Mouse (Mus musculus) MEL (cell line): ENCODE measurements around the gene Sox5. TPM values are rescaled to one million over a fixed set of nuclear protein-coding genes. Genes with fewer than 3 reads are reported as not detected.

Experiments used
- DNase-seq: peaks from one replicate; pipeline ENCODE4 v3.0.0; 2011; ENCODE audit warnings: low read depth, low spot score
- H3K27ac ChIP-seq: 2 replicates; pipeline ENCODE4 v1.5.1; 2012; ENCODE audit warnings: low read depth, mild to moderate bottlenecking, control low read depth, low read length, moderate library complexity; ENCODE audit not compliant: control insufficient read depth
- H3K27me3 ChIP-seq, 2 experiments: fragments of 150-350 bp in 1 of 2; sonication (generic) in 1 of 2; 2 replicates each; pipeline ENCODE4 v1.6.1; 2012; ENCODE audit warnings: low read length in 2 of 2, mild to moderate bottlenecking in 2 of 2, improper control_type of control experiment in 1 of 2, moderate library complexity in 1 of 2; ENCODE audit not compliant: insufficient read depth in 2 of 2, control insufficient read depth in 1 of 2
- H3K36me3 ChIP-seq, 2 experiments: 2 replicates each; pipeline ENCODE4 v1.6.1; 2012 to 2014; ENCODE audit warnings: low read length in 2 of 2, improper control_type of control experiment in 1 of 2, inconsistent platforms in 1 of 2, mild to moderate bottlenecking in 1 of 2; ENCODE audit not compliant: insufficient read depth in 2 of 2, control insufficient read depth in 1 of 2
- H3K4me1 ChIP-seq, 2 experiments: fragments of 150-350 bp in 1 of 2; sonication (generic) in 1 of 2; 2 replicates each; pipeline ENCODE4 v1.6.1; 2012; ENCODE audit warnings: low read length in 2 of 2, improper control_type of control experiment in 1 of 2, mild to moderate bottlenecking in 1 of 2; ENCODE audit not compliant: insufficient read depth in 2 of 2, control insufficient read depth in 1 of 2
- H3K4me3 ChIP-seq, 2 experiments: fragments of 150-350 bp in 1 of 2; sonication (generic) in 1 of 2; 2 replicates each; pipeline ENCODE4 v1.5.1; 2012; ENCODE audit warnings: low read depth in 2 of 2, low read length in 2 of 2, mild to moderate bottlenecking in 2 of 2, moderate library complexity in 2 of 2, control low read depth in 1 of 2, improper control_type of control experiment in 1 of 2; ENCODE audit not compliant: control insufficient read depth in 1 of 2, insufficient read depth in 1 of 2
- H3K79me2 ChIP-seq: 2 replicates; pipeline ENCODE4 v1.6.1; 2012; ENCODE audit warnings: mild to moderate bottlenecking, low read length, moderate library complexity; ENCODE audit not compliant: control insufficient read depth, poor library complexity, insufficient read depth
- H3K9ac ChIP-seq: 2 replicates; pipeline ENCODE4 v1.6.1; 2012; ENCODE audit warnings: low read depth, mild to moderate bottlenecking, control low read depth, low read length, moderate library complexity; ENCODE audit not compliant: control insufficient read depth, poor library complexity, severe bottlenecking
- H3K9me3 ChIP-seq: fragments of 150-350 bp; sonication (generic); replicated peaks from 2 replicates; pipeline ENCODE4 v1.6.1; 2012; ENCODE audit warnings: mild to moderate bottlenecking, low read length, improper control_type of control experiment, moderate library complexity; ENCODE audit not compliant: insufficient read depth
- BHLHE40 ChIP-seq: IDR thresholded peaks from 2 replicates; pipeline ENCODE4 v1.6.1; 2012; ENCODE audit warnings: low read depth, mild to moderate bottlenecking, inconsistent platforms, low read length, improper control_type of control experiment, borderline replicate concordance
- CHD1 ChIP-seq: IDR thresholded peaks from 2 replicates; pipeline ENCODE4 v1.6.1; 2012; ENCODE audit warnings: low read depth, mild to moderate bottlenecking, inconsistent platforms, low read length, improper control_type of control experiment
- ELF1 ChIP-seq: IDR thresholded peaks from 2 replicates; pipeline ENCODE4 v1.6.1; 2014; ENCODE audit warnings: low read depth, mild to moderate bottlenecking, inconsistent platforms, low read length, improper control_type of control experiment, moderate library complexity
- EP300 ChIP-seq, 2 experiments: IDR thresholded peaks; 2 replicates each; pipeline ENCODE4 v1.6.1; 2011; ENCODE audit warnings: improper control_type of control experiment in 2 of 2, low read length in 2 of 2, low read depth in 1 of 2, mild to moderate bottlenecking in 1 of 2
- ETS1 ChIP-seq: IDR thresholded peaks from 2 replicates; pipeline ENCODE4 v1.6.1; 2012; ENCODE audit warnings: low read depth, mild to moderate bottlenecking, inconsistent platforms, low read length, improper control_type of control experiment, moderate library complexity
- GABPA ChIP-seq: IDR thresholded peaks from 2 replicates; pipeline ENCODE4 v1.6.1; 2012; ENCODE audit warnings: low read depth, mild to moderate bottlenecking, inconsistent platforms, low read length, improper control_type of control experiment, moderate library complexity
- GATA1 ChIP-seq: IDR thresholded peaks from 2 replicates; pipeline ENCODE4 v1.6.1; 2011; ENCODE audit warnings: low read depth, low read length, improper control_type of control experiment
- MAX ChIP-seq: IDR thresholded peaks from 2 replicates; pipeline ENCODE4 v1.6.1; 2011; ENCODE audit warnings: low read length, improper control_type of control experiment
- MAZ ChIP-seq: IDR thresholded peaks from 2 replicates; pipeline ENCODE4 v1.6.1; 2012; ENCODE audit warnings: low read depth, mild to moderate bottlenecking, inconsistent platforms, low read length, improper control_type of control experiment
- MYB ChIP-seq: IDR thresholded peaks from 2 replicates; pipeline ENCODE4 v1.6.1; 2011; ENCODE audit warnings: mild to moderate bottlenecking, low read depth, low read length, improper control_type of control experiment
- NELFE ChIP-seq: IDR thresholded peaks from 2 replicates; pipeline ENCODE4 v1.6.1; 2011; ENCODE audit warnings: low read depth, low read length, improper control_type of control experiment
- NRF1 ChIP-seq: IDR thresholded peaks from 2 replicates; pipeline ENCODE4 v1.6.1; 2014; ENCODE audit warnings: low read depth, mild to moderate bottlenecking, inconsistent platforms, low read length, improper control_type of control experiment, moderate library complexity; ENCODE audit not compliant: poor library complexity, insufficient read depth, severe bottlenecking
- RCOR1 ChIP-seq: IDR thresholded peaks from 2 replicates; pipeline ENCODE4 v1.6.1; 2012; ENCODE audit warnings: low read depth, mild to moderate bottlenecking, inconsistent platforms, low read length, improper control_type of control experiment
- SIN3A ChIP-seq: IDR thresholded peaks from 2 replicates; pipeline ENCODE4 v1.6.1; 2012; ENCODE audit warnings: low read length, improper control_type of control experiment, inconsistent platforms
- TBP ChIP-seq: IDR thresholded peaks from 2 replicates; pipeline ENCODE4 v1.8.0; 2011; ENCODE audit warnings: low read depth, low read length, improper control_type of control experiment
- UBTF ChIP-seq: IDR thresholded peaks from 2 replicates; pipeline ENCODE4 v1.6.1; 2012; ENCODE audit warnings: low read depth, mild to moderate bottlenecking, inconsistent platforms, low read length, improper control_type of control experiment, moderate library complexity, borderline replicate concordance; ENCODE audit not compliant: insufficient read depth
- USF1 ChIP-seq: IDR thresholded peaks from 2 replicates; pipeline ENCODE4 v1.6.1; 2014; ENCODE audit warnings: low read depth, mild to moderate bottlenecking, inconsistent platforms, low read length, improper control_type of control experiment, moderate library complexity
- USF2 ChIP-seq, 2 experiments: IDR thresholded peaks; 2 replicates each; pipeline ENCODE4 v1.6.1; 2011 to 2012; ENCODE audit warnings: improper control_type of control experiment in 2 of 2, low read length in 2 of 2, borderline replicate concordance in 1 of 2, inconsistent platforms in 1 of 2, low read depth in 1 of 2, mild to moderate bottlenecking in 1 of 2; ENCODE audit not compliant: insufficient read depth in 1 of 2
- ZC3H11A ChIP-seq: IDR thresholded peaks from 2 replicates; pipeline ENCODE4 v1.6.1; 2012; ENCODE audit warnings: low read depth, mild to moderate bottlenecking, inconsistent platforms, low read length, improper control_type of control experiment
- ZNF384 ChIP-seq: IDR thresholded peaks from 2 replicates; pipeline ENCODE4 v1.6.1; 2012; ENCODE audit warnings: low read depth, mild to moderate bottlenecking, inconsistent platforms, low read length, improper control_type of control experiment
- polyA plus RNA-seq, 2 experiments: library from polyadenylated mRNA; stranded (reverse) in 1 of 2; unstranded in 1 of 2; fragments of >175 nt in 1 of 2; fragments of >200 nt in 1 of 2; gene quantifications; 2 replicates each; pipeline versions ENCODE4 v1.2.1 to v1.2.4; 2012; ENCODE audit warnings: low replicate concordance in 2 of 2, low read depth in 1 of 2; ENCODE audit not compliant: insufficient read length in 2 of 2, insufficient read depth in 1 of 2, missing spikeins in 1 of 2
- total RNA-seq: library from RNA; depleted of rRNA; stranded (reverse); fragments of 300-350 nt; gene quantifications from 2 replicates; pipeline ENCODE4 v1.2.3, GENCODE M21; 2012

The Sox5 gene
- total and polyA plus RNA-seq, 3 experiments = 0.19 to 3.0 TPM; not detected in 1

GRCm38 (mm10) chr6:144600351-144600750 is 181.4 kb downstream of the Sox5 start:
- no peaks in the 10 kb centered on the region for H3K36me3 ChIP-seq
- H3K9ac ChIP-seq = no peak overlapping the region
- no peak for DNase-seq
- no peaks in the 10 kb centered on the region for H3K79me2 ChIP-seq
- H3K4me3 ChIP-seq = no peak overlapping the region
- no peaks in the 10 kb centered on the region for H3K27me3 ChIP-seq
- TF ChIP-seq ZC3H11A = no peak
- no peak for TF ChIP-seq NELFE
- no peak for TF ChIP-seq TBP
- no peak for TF ChIP-seq USF1
- no peak for TF ChIP-seq MAZ
- TF ChIP-seq ELF1 = no peak
- TF ChIP-seq MYB = no peak
- no peak for TF ChIP-seq ZNF384
- no peak for TF ChIP-seq GATA1
- H3K27ac ChIP-seq = no peak overlapping the region
- no peaks in the 10 kb centered on the region for H3K9me3 ChIP-seq
- no peaks in the 10 kb centered on the region for H3K4me1 ChIP-seq

DNA sequence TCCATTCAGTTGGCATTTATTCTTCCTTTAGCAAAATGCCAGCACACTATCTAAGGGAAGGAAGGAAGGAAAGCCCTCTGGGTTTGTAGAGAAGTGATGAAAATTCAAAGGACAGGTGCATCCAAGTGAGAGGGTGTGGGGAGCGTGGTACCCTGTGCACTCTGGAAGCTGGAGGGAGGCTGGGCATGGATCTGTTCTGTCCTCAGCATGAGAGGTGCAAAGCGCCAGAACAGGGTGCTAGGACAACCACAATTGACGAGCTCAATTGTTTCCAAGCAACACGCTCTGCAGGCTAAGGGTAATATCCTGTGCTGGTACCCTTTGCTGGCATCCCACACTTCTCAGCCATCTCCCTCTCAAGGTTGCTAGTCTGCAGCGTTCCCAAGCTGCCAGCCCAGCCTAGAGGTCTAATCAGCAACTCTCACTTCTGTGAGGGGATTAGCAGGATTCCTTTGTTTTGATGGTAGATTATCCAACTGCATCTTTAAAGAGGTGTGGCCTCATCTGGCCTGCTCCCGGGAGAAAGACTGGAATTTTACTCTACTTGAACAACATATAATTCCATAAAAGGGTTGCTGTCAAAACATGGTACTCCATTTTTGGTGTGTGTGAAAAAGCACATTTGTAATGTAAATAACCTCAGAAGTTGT is 183.3 kb downstream of the Sox5 start:
- no peaks in the 10 kb centered on the region for H3K79me2 ChIP-seq
- TF ChIP-seq SIN3A (no peak), MAX (no peak), MAZ (no peak), ZC3H11A (no peak)
- TF ChIP-seq, all 39 proteins: peak for 0
- Histone ChIP-seq H3K27ac (no peak overlapping the region), H3K9me3 (no peaks in the 10 kb centered on the region), H3K27me3 (no peaks in the 10 kb centered on the region), H3K4me1 (no peaks in the 10 kb centered on the region), H3K9ac (no peak overlapping the region), H3K36me3 (no peaks in the 10 kb centered on the region), H3K4me3 (no peak overlapping the region)
- no peak for DNase-seq

- H3K4me1 ChIP-seq = no peaks in the 10 kb centered on the region
- DNase-seq = no peak
- no peak overlapping the region for H3K27ac ChIP-seq
- no peak overlapping the region for H3K9ac ChIP-seq
- H3K79me2 ChIP-seq = no peaks in the 10 kb centered on the region
- no peak overlapping the region for H3K4me3 ChIP-seq
- H3K36me3 ChIP-seq = no peaks in the 10 kb centered on the region
- H3K9me3 ChIP-seq = no peaks in the 10 kb centered on the region
- TF ChIP-seq EP300 (IDR thresholded peaks at IDR 0.05; ENCODE audit: low read depth in 1 of 2, low read length in 2 of 2) (no peak), ELF1 (no peak), USF2 (IDR thresholded peaks at IDR 0.05; ENCODE audit: borderline replicate concordance in 1 of 2, insufficient read depth in 1 of 2, low read depth in 1 of 2, low read length in 2 of 2) (no peak), CHD1 (no peak), ETS1 (no peak), RCOR1 (no peak), SIN3A (no peak), NRF1 (no peak), GATA1 (no peak), GABPA (no peak), ZNF384 (no peak), ZC3H11A (no peak), BHLHE40 (no peak), UBTF (no peak)
- no peaks in the 10 kb centered on the region for H3K27me3 ChIP-seq
Observed at GRCm38 (mm10) chr6:144596536-144597210, 185.1 kb downstream of the Sox5 start.
